Mouse (Mus musculus) erythroblast, embryonic 14.5 days (primary cell): ENCODE results near the gene Tuba4a. TPM values are rescaled to one million over a fixed set of nuclear protein-coding genes. Genes with fewer than 3 reads are reported as not detected.
A peak's percentile ranks its signal among the peaks of the same experiment; 100 is the strongest.

Experiments
- H3K27me3 ChIP-seq: 2 replicates; pipeline ENCODE4 v1.6.1; 2012; ENCODE audit warnings: inconsistent platforms; ENCODE audit not compliant: control insufficient read depth
- H3K36me3 ChIP-seq: 2 replicates; pipeline ENCODE4 v1.6.1; 2012; ENCODE audit warnings: mild to moderate bottlenecking, inconsistent platforms; ENCODE audit not compliant: control insufficient read depth
- H3K4me1 ChIP-seq: 2 replicates; pipeline ENCODE4 v1.6.1; 2012; ENCODE audit warnings: inconsistent platforms; ENCODE audit not compliant: control insufficient read depth
- H3K4me3 ChIP-seq: replicated peaks from 2 replicates; pipeline ENCODE3; 2012; ENCODE audit warnings: moderate library complexity, mild to moderate bottlenecking, inconsistent platforms
- H3K9me3 ChIP-seq: 2 replicates; pipeline ENCODE4 v1.6.1; 2012; ENCODE audit warnings: low read length, inconsistent platforms, mixed read lengths; ENCODE audit not compliant: control insufficient read depth
- GATA1 ChIP-seq: IDR thresholded peaks from 2 replicates; pipeline ENCODE4 v1.6.1; 2012; ENCODE audit warnings: low read length, inconsistent platforms, mixed read lengths
- TAL1 ChIP-seq: IDR thresholded peaks from 3 replicates; pipeline ENCODE4 v1.6.1; 2012; ENCODE audit warnings: low read length, inconsistent platforms, mixed read lengths
- polyA plus RNA-seq: library from polyadenylated mRNA; stranded (reverse); fragments of >175 nt; gene quantifications from 2 replicates; pipeline ENCODE4 v1.2.3, GENCODE M21; 2012

The Tuba4a gene
- polyA plus RNA-seq, 1 experiment, result 5.9 TPM

DNA sequence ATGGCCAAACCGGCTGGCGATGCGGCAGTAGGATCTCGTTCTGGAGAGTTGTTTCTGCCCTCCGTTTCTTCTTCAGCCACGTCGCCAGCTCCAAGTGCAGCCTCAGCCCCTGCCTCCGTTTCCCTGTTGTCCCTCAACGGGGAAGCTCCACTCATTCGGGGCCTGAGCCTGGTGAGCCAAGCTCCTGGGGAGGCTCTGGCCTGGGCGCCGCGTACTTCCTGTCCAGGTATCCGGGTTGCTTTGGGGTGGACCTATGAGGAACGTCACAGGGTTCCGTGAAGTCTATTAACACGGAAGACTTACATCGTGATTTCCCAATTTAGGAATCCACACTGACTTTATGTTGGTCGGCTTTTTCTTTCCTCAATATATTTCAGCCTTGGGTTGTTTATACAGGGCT lies 27.2 kb downstream of the Tuba4a start:
- Histone ChIP-seq H3K36me3 (peaks cover 60% of the 10 kb centered on the region), H3K4me3 (peak overlapping the region; percentile 92), H3K9me3 (no peaks in the 10 kb centered on the region), H3K4me1 (peaks cover 54% of the 10 kb centered on the region), H3K27me3 (no peaks in the 10 kb centered on the region)
- TF ChIP-seq TAL1, result no peak
- TF ChIP-seq GATA1, result no peak

DNA sequence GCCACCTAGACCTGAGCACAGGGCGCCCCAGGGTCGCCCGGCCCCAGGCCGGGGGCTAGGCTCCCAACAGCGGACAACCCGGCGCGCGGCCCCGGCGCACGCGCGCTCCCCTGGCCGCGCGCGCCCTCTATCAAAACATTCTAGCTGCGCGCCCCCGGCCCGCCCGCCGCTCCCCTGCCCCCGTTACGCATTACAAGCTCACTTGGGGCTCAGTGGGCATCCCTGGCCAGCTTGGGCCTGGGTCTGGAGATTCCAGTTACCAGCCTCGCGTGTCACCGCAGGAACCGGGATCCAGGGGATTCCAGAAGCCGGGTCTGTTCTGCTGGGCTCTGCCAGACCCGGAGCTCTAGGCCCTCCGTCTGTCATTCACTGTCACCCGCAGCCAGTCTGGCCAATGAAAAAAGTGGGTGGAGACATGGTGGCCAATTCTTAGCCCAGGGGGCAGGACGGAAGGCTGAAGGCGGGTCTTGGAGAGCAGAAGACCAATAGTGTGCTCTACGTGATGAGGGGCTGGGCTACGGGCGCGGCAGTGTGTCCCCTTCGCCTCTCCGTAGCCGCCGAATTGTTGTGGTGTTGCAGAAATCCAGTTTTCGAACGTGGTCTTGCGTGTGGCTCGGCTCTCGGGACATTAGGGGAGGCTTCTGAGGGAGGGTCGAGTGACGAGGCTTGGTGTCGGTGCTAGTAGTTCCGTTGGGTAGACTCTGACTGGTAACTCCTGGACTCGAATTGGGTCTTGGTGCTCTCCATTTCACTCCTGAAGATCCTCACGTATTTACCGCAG lies 27.9 kb downstream of the Tuba4a start, which contains the start of the genes Ankzf1 and Atg9a:
Gene Ankzf1, plus strand, starts transcription at position 530 of the 781 bp plus-strand sequence.
Gene Atg9a, minus strand, starts transcription at position 575 of the 781 bp plus-strand sequence.
- H3K27me3 ChIP-seq, result no peaks in the 10 kb centered on the region
- no peaks in the 10 kb centered on the region for H3K9me3 ChIP-seq
- peak within 1 kb of the TSS; percentile 92 for H3K4me3 ChIP-seq
- TF ChIP-seq TAL1 (no peak), GATA1 (no peak)
- peaks cover 63% of the 10 kb centered on the region for H3K36me3 ChIP-seq
- peaks cover 54% of the 10 kb centered on the region for H3K4me1 ChIP-seq

- no peak for TF ChIP-seq TAL1
- TF ChIP-seq GATA1, result no peak
- peaks cover 56% of the 10 kb centered on the region for H3K4me1 ChIP-seq
- peaks cover 63% of the 10 kb centered on the region for H3K36me3 ChIP-seq
- no peaks in the 10 kb centered on the region for H3K9me3 ChIP-seq
- peak overlapping the region; percentile 92 for H3K4me3 ChIP-seq
- H3K27me3 ChIP-seq, result no peaks in the 10 kb centered on the region
Measured at GRCm38 (mm10) chr1:75191258-75191621, 28.4 kb downstream of the Tuba4a start.

DNA sequence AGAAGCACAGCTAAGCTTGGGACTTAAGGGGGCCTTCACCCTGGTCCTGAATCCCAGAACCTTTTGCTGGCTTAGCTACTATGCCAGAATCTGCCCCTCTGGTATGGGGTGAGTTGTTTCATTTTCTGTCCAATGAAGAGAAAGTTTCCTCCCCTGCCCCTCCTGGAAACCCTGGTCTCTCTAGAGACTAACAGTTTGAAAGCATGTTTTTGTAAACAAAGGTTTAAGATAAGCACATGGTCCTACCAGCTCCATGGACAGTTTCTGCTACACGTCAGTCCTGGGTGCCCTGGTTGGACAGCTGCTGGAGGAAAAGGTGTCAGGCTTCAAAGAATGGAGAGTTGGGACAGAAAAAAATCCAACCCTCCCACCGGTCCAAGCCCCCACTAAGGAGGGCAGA lies 29.1 kb downstream of the Tuba4a start:
- Histone ChIP-seq H3K9me3 (no peaks in the 10 kb centered on the region), H3K4me1 (peaks cover 58% of the 10 kb centered on the region), H3K27me3 (no peaks in the 10 kb centered on the region), H3K4me3 (peak overlapping the region; percentile 92), H3K36me3 (peaks cover 64% of the 10 kb centered on the region)
- TF ChIP-seq TAL1, result no peak
- no peak; the same call in 1 of the 2 replicates for TF ChIP-seq GATA1

GRCm38 (mm10) chr1:75187914-75188483 lies 31.7 kb downstream of the Tuba4a start:
- Histone ChIP-seq H3K27me3 (no peaks in the 10 kb centered on the region), H3K4me1 (peaks cover 57% of the 10 kb centered on the region), H3K36me3 (peaks cover 79% of the 10 kb centered on the region), H3K9me3 (no peaks in the 10 kb centered on the region), H3K4me3 (no peak overlapping the region)
- no peak for TF ChIP-seq GATA1
- no peak for TF ChIP-seq TAL1

GRCm38 (mm10) chr1:75187126-75187525 lies 32.5 kb downstream of the Tuba4a start:
- TF ChIP-seq GATA1, result no peak
- no peak for TF ChIP-seq TAL1
- Histone ChIP-seq H3K4me1 (peaks cover 52% of the 10 kb centered on the region), H3K4me3 (no peak overlapping the region), H3K36me3 (peaks cover 88% of the 10 kb centered on the region), H3K9me3 (peaks cover 7% of the 10 kb centered on the region), H3K27me3 (no peaks in the 10 kb centered on the region; the same call in 1 of the 2 replicates)

- Histone ChIP-seq H3K9me3 (peaks cover 7% of the 10 kb centered on the region), H3K4me1 (peaks cover 58% of the 10 kb centered on the region), H3K4me3 (no peak overlapping the region), H3K36me3 (peaks cover 99% of the 10 kb centered on the region), H3K27me3 (no peaks in the 10 kb centered on the region; the same call in 1 of the 2 replicates)
- no peak for TF ChIP-seq TAL1
- no peak for TF ChIP-seq GATA1
Measured at GRCm38 (mm10) chr1:75185495-75185894, 34.2 kb downstream of the Tuba4a start.

DNA sequence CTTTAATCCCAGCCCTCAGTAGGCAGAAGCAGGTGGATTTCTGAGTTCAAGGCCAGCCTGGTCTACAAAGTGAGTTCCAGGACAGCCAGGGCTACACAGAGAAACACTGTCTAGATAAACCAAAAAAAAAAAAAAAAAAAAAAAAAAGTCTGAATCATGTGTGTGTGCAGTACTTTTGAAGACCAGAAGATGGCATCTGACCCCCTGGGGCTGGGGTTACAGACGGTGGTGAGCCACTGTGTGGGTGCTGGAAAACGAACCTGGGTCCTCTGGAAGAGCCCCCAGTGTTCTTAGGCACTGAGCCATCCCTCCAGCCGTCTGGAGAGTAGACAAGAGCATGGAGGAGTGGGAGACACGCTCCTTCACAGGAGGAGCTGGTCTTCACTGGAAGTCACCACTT lies 37.5 kb downstream of the Tuba4a start:
- H3K36me3 ChIP-seq, result peaks cover 89% of the 10 kb centered on the region
- H3K4me3 ChIP-seq, result no peak overlapping the region
- TF ChIP-seq TAL1 (no peak), GATA1 (no peak)
- no peaks in the 10 kb centered on the region; the same call in 1 of the 2 replicates for H3K27me3 ChIP-seq
- peaks cover 7% of the 10 kb centered on the region for H3K9me3 ChIP-seq
- peaks cover 56% of the 10 kb centered on the region for H3K4me1 ChIP-seq

- Histone ChIP-seq H3K4me3 (peak overlapping the region; percentile 87), H3K27me3 (no peaks in the 10 kb centered on the region; the same call in 1 of the 2 replicates), H3K9me3 (peaks cover 7% of the 10 kb centered on the region), H3K36me3 (peaks cover 89% of the 10 kb centered on the region), H3K4me1 (peaks cover 60% of the 10 kb centered on the region)
- TF ChIP-seq GATA1, result no peak
- no peak for TF ChIP-seq TAL1
Measured at GRCm38 (mm10) chr1:75181377-75181870, 38.2 kb downstream of the Tuba4a start.
